Mouse (Mus musculus): ENCODE results near the gene 4930562C15Rik.
A peak's percentile ranks its signal among the peaks of the same experiment; 100 is the strongest.

- TF ChIP-seq POLR2A (IDR thresholded peaks at IDR 0.05; ENCODE audit: low read depth, low read length): peak; percentile 57
- TF ChIP-seq CTCF (IDR thresholded peaks at IDR 0.05; ENCODE audit: extremely low read depth, insufficient read depth, insufficient read length, insufficient replicate concordance): no peak
Observed at GRCm38 (mm10) chr16:4879708-4880124, 44.5 kb downstream of the 4930562C15Rik start.
